Mouse (Mus musculus): ENCODE data around the gene Car10. TPM values are rescaled to one million over a fixed set of nuclear protein-coding genes. Genes with fewer than 3 reads are reported as not detected.

Car10 gene
- polyA plus RNA-seq, 1 experiment = not detected

GRCm38 (mm10) chr11:93501671-93502070 lies 403.8 kb downstream of the Car10 start:
- TF ChIP-seq GATA1 (IDR thresholded peaks at IDR 0.05; ENCODE audit: low read length) = no peak

DNA sequence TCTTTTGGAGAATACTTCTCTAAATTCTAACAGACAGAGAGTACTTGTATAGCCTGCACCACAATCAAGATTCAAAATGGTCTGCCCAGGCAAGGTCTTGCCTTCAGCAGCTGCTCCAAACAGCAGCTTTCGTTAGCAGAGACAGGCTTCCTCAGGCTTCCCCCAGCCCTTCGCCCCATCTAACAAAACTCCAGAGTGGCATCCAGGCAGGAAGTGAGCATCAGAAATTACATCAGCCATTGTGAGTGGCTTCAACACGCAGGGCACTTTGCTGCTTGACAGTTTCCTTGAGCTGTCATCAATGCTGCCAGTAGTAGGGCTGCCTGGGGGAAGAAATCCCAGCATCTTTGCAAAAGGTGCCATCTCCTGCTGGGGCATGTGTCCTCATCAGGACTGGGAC lies 405.0 kb downstream of the Car10 start:
- TF ChIP-seq GATA1 (IDR thresholded peaks at IDR 0.05; ENCODE audit: low read length) = no peak

GRCm38 (mm10) chr11:93503469-93503868 lies 405.6 kb downstream of the Car10 start:
- TF ChIP-seq GATA1 (IDR thresholded peaks at IDR 0.05; ENCODE audit: low read length) = no peak

DNA sequence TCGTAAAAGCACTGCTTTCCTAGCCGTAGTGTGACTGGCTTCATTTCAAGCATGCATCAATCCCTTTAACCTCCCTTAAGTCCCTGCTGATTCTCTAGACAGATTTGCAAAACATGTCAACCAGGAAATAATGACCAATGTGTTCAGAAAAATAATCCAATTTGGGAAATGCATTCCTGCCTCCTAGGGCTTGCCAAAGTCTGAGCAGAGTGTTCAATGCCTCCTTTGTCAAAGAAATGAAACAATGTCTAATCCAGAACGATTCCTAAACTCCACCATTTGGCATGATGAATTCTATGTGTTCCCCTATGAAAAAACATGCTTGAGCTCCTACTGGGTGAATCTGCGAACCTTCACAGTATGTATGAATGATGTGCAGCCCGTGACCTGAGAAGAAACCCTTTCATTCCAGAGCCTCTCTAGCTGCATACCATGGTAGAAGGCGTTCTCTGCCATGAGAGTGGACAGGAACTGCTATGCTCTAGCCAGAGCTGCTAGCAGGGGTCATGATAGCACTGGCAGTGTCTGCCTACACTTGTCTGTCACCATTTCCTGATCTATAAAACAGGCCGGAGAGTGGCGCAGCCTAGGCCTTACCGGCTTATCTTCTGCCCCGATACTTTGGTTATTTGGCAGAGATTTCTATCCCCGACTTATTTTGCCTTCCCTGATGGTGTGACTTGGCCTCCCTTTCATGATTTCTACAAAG lies 411.9 kb downstream of the Car10 start:
- no peak for TF ChIP-seq GATA1 (IDR thresholded peaks at IDR 0.05; ENCODE audit: low read length)

- TF ChIP-seq GATA1 (IDR thresholded peaks at IDR 0.05; ENCODE audit: low read length) = no peak
Observed at GRCm38 (mm10) chr11:93512843-93513242, 415.0 kb downstream of the Car10 start.

GRCm38 (mm10) chr11:93514396-93514795 lies 416.6 kb downstream of the Car10 start:
- TF ChIP-seq GATA1 (IDR thresholded peaks at IDR 0.05; ENCODE audit: low read length) = no peak

- TF ChIP-seq GATA1 (IDR thresholded peaks at IDR 0.05; ENCODE audit: low read length) = no peak
Observed at GRCm38 (mm10) chr11:93515566-93515965, 417.7 kb downstream of the Car10 start.

DNA sequence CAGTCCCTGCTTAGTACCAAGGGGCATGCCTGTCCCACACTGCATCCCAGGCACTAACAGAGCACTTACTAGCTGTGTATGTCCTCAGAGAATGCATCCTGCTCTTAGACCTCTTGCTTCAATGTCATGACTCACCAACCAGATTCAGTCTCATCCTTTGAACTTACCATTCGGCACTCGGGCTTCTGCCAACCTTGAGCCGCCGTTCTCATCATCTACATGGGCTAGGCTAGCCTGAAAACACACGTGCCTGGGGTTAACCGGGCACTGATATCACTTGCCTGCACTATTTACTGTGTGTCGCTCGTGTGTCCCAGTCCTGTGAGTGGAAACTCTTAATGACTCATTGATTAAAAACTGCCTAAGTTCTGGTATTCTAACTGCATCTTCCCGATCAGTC lies 418.4 kb downstream of the Car10 start:
- no peak for TF ChIP-seq GATA1 (IDR thresholded peaks at IDR 0.05; ENCODE audit: low read length)

DNA sequence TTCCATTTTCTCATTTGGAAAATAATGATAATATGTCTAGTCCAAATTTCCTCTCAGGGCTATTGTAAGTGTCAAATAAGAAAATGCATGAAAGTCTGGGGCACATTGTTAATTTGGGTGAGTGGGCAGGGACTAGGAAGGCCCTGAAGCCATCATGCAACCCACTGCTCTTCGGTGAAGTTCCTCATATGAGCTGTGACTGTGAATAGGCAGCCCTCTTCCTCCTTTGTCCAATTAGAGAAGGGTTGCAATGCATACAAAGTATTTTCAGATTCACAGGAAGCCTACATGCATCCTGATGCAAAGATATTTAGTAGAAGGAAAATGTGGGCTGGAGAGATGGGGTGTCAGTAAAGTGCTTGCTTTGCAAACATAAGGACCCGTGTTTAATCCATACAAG lies 419.1 kb downstream of the Car10 start:
- no peak for TF ChIP-seq GATA1 (IDR thresholded peaks at IDR 0.05; ENCODE audit: low read length)

DNA sequence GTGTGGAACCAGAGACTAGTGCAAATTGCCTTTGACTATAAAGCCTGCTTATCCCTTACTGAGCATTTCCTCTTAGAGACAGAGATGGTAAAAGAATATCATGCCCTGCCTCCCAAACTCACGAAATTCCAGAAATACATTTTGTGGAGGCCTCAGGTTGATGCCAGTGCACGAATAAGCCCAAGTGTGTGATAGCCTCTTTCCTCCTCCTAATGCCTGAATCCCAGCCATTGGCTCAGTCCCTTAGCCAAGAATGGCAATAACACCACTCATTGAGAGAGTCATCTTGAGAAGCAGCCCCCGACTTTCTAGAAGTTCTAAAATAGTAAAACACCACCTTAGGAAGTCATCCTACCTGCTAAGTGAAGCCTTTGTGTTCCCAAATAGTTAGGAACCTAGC lies 424.7 kb downstream of the Car10 start:
- no peak for TF ChIP-seq GATA1 (IDR thresholded peaks at IDR 0.05; ENCODE audit: low read length)

DNA sequence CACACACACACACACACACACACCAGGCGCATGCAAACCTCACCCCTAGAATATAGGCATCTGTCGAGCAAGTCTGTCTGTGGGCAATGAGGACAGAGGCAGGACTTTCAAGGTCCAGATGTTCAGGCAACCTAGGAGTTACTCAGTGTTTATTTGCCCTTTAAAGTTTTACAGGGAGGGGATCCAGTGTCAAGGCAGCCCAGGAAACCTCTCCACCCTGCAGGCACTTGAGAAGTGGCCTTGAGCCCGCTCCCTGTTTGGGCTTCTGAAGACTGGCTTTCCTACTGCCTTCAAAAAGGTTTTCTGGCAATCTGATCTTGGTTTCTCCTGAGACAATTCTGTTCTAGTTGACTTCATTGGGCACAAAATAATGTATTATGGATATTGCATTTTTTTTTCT lies 428.1 kb downstream of the Car10 start:
- TF ChIP-seq GATA1 (IDR thresholded peaks at IDR 0.05; ENCODE audit: low read length) = no peak

DNA sequence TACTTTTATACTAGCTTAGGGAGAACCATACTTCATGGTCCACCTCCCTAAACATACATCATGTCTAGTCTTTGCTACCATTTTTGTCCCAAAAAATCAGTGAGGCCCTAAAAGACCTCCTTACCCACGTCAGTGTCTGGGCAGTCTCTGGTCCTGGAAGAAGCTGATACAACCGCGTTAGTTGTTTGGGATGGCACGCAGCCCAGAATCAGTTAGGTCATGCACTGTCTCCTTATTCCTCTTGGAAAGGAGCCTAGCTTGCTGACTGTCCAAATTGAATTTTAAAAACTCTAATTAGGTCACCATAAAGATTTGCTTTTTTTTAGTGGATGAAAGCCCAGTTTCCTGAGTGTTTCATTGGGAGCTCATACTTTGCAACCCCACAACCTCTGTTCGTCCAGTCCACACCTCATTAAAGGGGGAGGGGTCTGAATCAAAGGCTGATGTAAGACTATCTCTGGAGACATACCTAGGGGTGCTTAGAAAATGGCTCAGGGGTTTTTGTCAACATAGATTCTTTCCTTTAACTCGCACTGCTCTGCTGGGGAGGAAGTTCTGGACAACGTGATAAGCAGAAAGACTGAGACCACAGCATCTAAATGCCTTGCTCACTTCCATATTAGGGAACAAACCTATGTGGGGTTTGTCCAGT lies 433.3 kb downstream of the Car10 start:
- no peak for TF ChIP-seq GATA1 (IDR thresholded peaks at IDR 0.05; ENCODE audit: low read length)

DNA sequence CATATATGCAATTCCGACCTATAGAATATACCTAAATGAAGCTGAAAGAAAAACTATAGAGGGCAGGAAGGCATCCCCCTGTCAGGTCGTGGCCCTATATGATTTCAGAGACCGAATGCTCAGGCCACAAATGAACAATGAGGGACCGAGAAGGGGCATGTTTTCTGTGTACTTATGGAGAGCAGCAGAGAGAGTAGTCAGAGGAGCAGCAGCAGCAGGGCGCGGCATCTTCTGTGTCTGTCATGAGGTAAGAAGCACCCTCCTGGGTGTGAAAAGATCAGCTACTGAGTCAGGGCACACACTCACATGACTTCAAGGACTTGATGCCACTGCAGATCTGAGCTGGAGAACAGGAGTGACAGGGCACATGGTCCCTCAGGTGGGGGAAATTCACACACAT lies 438.4 kb downstream of the Car10 start:
- no peak for TF ChIP-seq GATA1 (IDR thresholded peaks at IDR 0.05; ENCODE audit: low read length)

- no peak for TF ChIP-seq GATA1 (IDR thresholded peaks at IDR 0.05; ENCODE audit: low read length)
Observed at GRCm38 (mm10) chr11:93548904-93549303, 451.1 kb downstream of the Car10 start.

- no peak for TF ChIP-seq GATA1 (IDR thresholded peaks at IDR 0.05; ENCODE audit: low read length)
Observed at GRCm38 (mm10) chr11:93550908-93551307, 453.1 kb downstream of the Car10 start.

DNA sequence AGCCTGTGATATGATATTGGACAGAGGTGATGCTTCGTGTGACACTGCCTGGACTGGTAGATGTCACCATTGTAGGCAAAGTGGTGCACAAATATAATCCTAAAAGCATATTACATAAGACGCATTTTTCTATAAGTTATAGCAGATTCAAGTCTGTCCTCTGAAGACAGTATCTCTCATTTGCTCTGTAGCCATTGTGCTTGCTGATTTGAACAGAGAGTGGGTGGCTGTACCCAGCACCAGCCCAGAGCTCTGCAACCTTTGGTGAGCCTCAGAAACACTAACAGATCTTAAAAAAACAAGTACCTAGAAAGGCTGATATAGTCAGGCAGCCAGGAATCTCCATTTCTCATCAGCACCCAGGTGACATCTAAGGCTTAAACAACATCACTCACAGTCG lies 461.3 kb downstream of the Car10 start:
- no peak for TF ChIP-seq GATA1 (IDR thresholded peaks at IDR 0.05; ENCODE audit: low read length)

DNA sequence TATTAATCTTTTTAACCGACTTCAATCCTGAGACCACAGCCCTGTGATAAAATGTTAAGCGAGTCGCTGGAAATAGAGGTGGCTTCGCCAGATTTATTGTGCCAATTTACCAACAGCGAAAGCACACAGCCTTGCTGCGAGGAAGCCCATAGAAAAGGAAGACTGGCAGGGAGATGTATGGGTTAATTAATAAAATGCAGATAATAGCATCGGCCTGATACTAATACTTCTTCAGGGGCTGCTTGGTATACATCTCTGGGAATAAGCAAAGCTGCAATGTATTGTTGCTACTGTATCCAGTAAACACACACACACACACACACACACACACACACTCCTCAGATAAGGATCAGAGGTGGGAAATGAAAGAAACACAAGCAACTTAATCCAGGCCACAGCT lies 462.7 kb downstream of the Car10 start:
- no peak for TF ChIP-seq GATA1 (IDR thresholded peaks at IDR 0.05; ENCODE audit: low read length)

All from G1E-ER4 (cell line).